Mouse (Mus musculus) adrenal gland, postnatal 36 days (tissue): ENCODE data around the gene Moap1. TPM values are rescaled to one million over a fixed set of nuclear protein-coding genes. Genes with fewer than 3 reads are reported as not detected.

Experiments
- DNase-seq, 2 experiments: peaks; one replicate each; pipeline ENCODE4 v3.0.0; 2021; ENCODE audit warnings: mixed read lengths in 1 of 2
- long read RNA-seq, 2 experiments: library from polyadenylated mRNA; stranded (forward); transcript quantifications; one replicate each; pipeline ENCODE4 v2.0.0; 2021; ENCODE audit warnings: borderline sequencing depth in 2 of 2
- total RNA-seq, 2 experiments: library from RNA; stranded (reverse); gene quantifications; 2 replicates each; pipeline ENCODE4 v1.2.3; 2021

Gene Moap1
- 10 to 100 TPM in 1 of 2 experiments, 1 to 10 TPM in 1; 7.7 to 15.3 TPM for total RNA-seq
- long read RNA-seq, experiment 1, transcript Moap1-202 (2 exons, 1,284 nt) = major isoform, 8 of 8 reads
- long read RNA-seq, experiment 1, partial matches to known transcripts = 0 of 8 reads
- long read RNA-seq, experiment 1, other reads (novel, unspliced or antisense) = 0 of 8 reads
- long read RNA-seq, experiment 2, partial matches to known transcripts = 0 of 2 reads
- long read RNA-seq, experiment 2, other reads (novel, unspliced or antisense) = 0 of 2 reads

- peak; percentile 94 for DNase-seq
Observed at GRCm38 (mm10) chr12:102743589-102744574, at the start of gene Moap1, which contains the start of gene Tmem251. Moap1 (minus strand) TSS chr12:102743661. Tmem251 (plus strand) TSS chr12:102743762.

- DNase-seq = no peak
Observed at GRCm38 (mm10) chr12:102787927-102788326, 44.5 kb upstream of the Moap1 start.

- no peak for DNase-seq
Observed at GRCm38 (mm10) chr12:102785593-102785985, 42.1 kb upstream of the Moap1 start.

GRCm38 (mm10) chr12:102784899-102785592, 41.6 kb upstream of the Moap1 start:
- no peak for DNase-seq

- no peak for DNase-seq
Observed at GRCm38 (mm10) chr12:102782841-102783240, 39.4 kb upstream of the Moap1 start.

- DNase-seq = peak in 1 of 2 experiments; percentile 11
Observed at GRCm38 (mm10) chr12:102779452-102779851, 36.0 kb upstream of the Moap1 start.

- DNase-seq = no peak
Observed at GRCm38 (mm10) chr12:102778151-102778550, 34.7 kb upstream of the Moap1 start.

- no peak for DNase-seq
Observed at GRCm38 (mm10) chr12:102776035-102776434, 32.6 kb upstream of the Moap1 start.

- DNase-seq = no peak
Observed at GRCm38 (mm10) chr12:102772676-102773075, 29.2 kb upstream of the Moap1 start.

GRCm38 (mm10) chr12:102771601-102772000, 28.1 kb upstream of the Moap1 start:
- DNase-seq = no peak

- no peak for DNase-seq
Observed at GRCm38 (mm10) chr12:102769000-102769399, 25.5 kb upstream of the Moap1 start.

- peak; percentile 61 to 63 for DNase-seq
Observed at GRCm38 (mm10) chr12:102763696-102764095, 20.2 kb upstream of the Moap1 start.

- DNase-seq = no peak
Observed at GRCm38 (mm10) chr12:102761668-102762067, 18.2 kb upstream of the Moap1 start.

GRCm38 (mm10) chr12:102758936-102759335, 15.5 kb upstream of the Moap1 start:
- DNase-seq = no peak

- no peak for DNase-seq
Observed at GRCm38 (mm10) chr12:102758403-102758756, 14.9 kb upstream of the Moap1 start, which contains the start of gene Gm20604. Gm20604 (minus strand) TSS chr12:102758672.

- DNase-seq = peak; percentile 97
Observed at GRCm38 (mm10) chr12:102757689-102758402, 14.4 kb upstream of the Moap1 start, which contains the start of the genes Gm28051, Gon7 and Ubr7. Gm28051 (minus strand) TSS chr12:102757765. Gon7 (minus strand) TSS chr12:102757803. Ubr7 (plus strand) TSS chr12:102757967.

- peak; percentile 91 to 95 for DNase-seq
Observed at GRCm38 (mm10) chr12:102757055-102757688, 13.7 kb upstream of the Moap1 start.

GRCm38 (mm10) chr12:102756304-102756703, 12.8 kb upstream of the Moap1 start:
- peak; percentile 8 to 12 for DNase-seq

- DNase-seq = no peak
Observed at GRCm38 (mm10) chr12:102748256-102748655, 4.8 kb upstream of the Moap1 start.

GRCm38 (mm10) chr12:102744839-102745238, 1.4 kb upstream of the Moap1 start:
- no peak for DNase-seq

GRCm38 (mm10) chr12:102743036-102743588, 349 bp downstream of the Moap1 start:
- no peak for DNase-seq
